ENCODE assay signal across 10 mouse cellular contexts in the genomic region with DNA sequence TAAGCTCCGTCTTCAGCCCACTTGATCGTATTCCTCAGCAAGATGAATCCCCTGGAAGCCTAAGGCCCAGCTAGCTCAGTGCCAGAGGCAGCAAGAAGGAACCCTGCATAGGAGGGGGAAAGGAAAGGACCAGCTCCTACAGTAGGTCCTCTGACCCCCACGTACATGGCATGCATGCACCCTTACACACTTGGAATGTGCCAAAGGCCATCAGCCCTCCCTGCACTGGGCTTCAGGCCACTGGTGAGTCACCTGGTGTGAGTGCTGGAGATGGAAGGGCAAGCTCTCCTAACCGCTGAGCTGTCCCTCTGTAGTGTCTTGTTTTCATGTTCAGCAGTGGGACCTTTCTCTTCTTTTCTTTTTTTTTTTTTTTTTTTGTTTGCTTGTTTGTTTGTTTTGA. TPM values are rescaled to one million over a fixed set of nuclear protein-coding genes. Genes with fewer than 3 reads are reported as not detected.
DNase-seq lines count a peak whose midpoint lies in the region; ATAC-seq and TF ChIP-seq lines count a peak whose summit lies in the region.
"Had no signal": no experiment of that assay in that cellular context is flagged by ENCODE, and none has a peak within 500 bp of the region (broad histone marks: within the 10 kb centered on the region; RNA-seq: fewer than 3 reads in every experiment).

No protein-coding gene starts in this region.

- H3K9ac ChIP-seq in hindbrain, embryonic 14.5 days, result no peak overlapping the region
- H3K9ac ChIP-seq: limb, embryonic 13.5 days; midbrain, embryonic 13.5 days had no signal

- no peaks in the 10 kb centered on the region for H3K9me3 ChIP-seq in hindbrain, embryonic 14.5 days (ENCODE audit: control insufficient read depth, low read length)
- H3K9me3 ChIP-seq: limb, embryonic 13.5 days; midbrain, embryonic 13.5 days had no signal

- peaks cover 11% of the 10 kb centered on the region for H3K4me1 ChIP-seq in cerebellum, adult 2 months (ENCODE audit: control insufficient read depth, insufficient read depth, low read length)
- peaks cover 6% of the 10 kb centered on the region for H3K4me1 ChIP-seq in olfactory bulb, adult 2 months (ENCODE audit: control insufficient read depth, insufficient read depth, low read length)
- no peaks in the 10 kb centered on the region for H3K4me1 ChIP-seq in hindbrain, embryonic 14.5 days (replicated peaks; ENCODE audit: control insufficient read depth, insufficient read depth, low read length)
- H3K4me1 ChIP-seq: midbrain, embryonic 13.5 days had no signal

- TF ChIP-seq POLR2A in cerebellum, adult 2 months (IDR thresholded peaks at IDR 0.05; ENCODE audit: borderline replicate concordance, insufficient read depth, low read length), result no peak
- no peak for TF ChIP-seq POLR2A in olfactory bulb, adult 2 months (IDR thresholded peaks at IDR 0.05; ENCODE audit: insufficient read depth, low read depth, low read length)

- WGBS in cerebellum, adult 2 months, result 7% methylated on average over 4 of the region's 4 CpGs
- 56% methylated on average over 4 of the region's 4 CpGs for WGBS in olfactory bulb, adult 2 months
- 89% methylated on average over 4 of the region's 4 CpGs for WGBS in hindbrain, embryonic 14.5 days

- no peak overlapping the region for H3K4me3 ChIP-seq in cerebellum, adult 2 months (replicated peaks; ENCODE audit: insufficient read depth, low read depth, low read length)
- no peak overlapping the region for H3K4me3 ChIP-seq in olfactory bulb, adult 2 months (ENCODE audit: insufficient read depth, low read depth, low read length)
- no peak overlapping the region for H3K4me3 ChIP-seq in hindbrain, embryonic 14.5 days (replicated peaks; ENCODE audit: low read length)
- H3K4me3 ChIP-seq: limb, embryonic 13.5 days; midbrain, embryonic 13.5 days had no signal

- DNase-seq in cerebellum, adult 2 months, result peak; percentile 48 to 65
- DNase-seq in cerebellum, postnatal 14 days, result no peak
- peak; percentile 28 for DNase-seq in ovary, adult 18-20 months (ENCODE audit: low spot score)
- DNase-seq in ovary, postnatal 10 days (ENCODE audit: low spot score), result no peak
- DNase-seq in heart, postnatal 10 days, result peak; percentile 72 to 85
- no peak for DNase-seq in right cerebral cortex, postnatal 25 days
- DNase-seq in hindbrain, embryonic 14.5 days (ENCODE audit: low spot score), result no peak

- no peak for ATAC-seq in hindbrain, embryonic 14.5 days (ENCODE audit: low FRiP score)
- ATAC-seq: midbrain, embryonic 13.5 days had no signal

- H3K4me2 ChIP-seq in hindbrain, embryonic 14.5 days (replicated peaks), result no peak overlapping the region
- H3K4me2 ChIP-seq: limb, embryonic 13.5 days; midbrain, embryonic 13.5 days had no signal

- intact Hi-C loops in heart, postnatal 10 days (cut with DNase I), result no loop called here

- TF ChIP-seq CTCF in cerebellum, adult 2 months (IDR thresholded peaks at IDR 0.05; ENCODE audit: borderline replicate concordance, insufficient read depth, low read depth, low read length), result no peak
- no peak for TF ChIP-seq CTCF in olfactory bulb, adult 2 months (IDR thresholded peaks at IDR 0.05; ENCODE audit: insufficient read depth, low read depth, low read length)

- no peaks in the 10 kb centered on the region for H3K27me3 ChIP-seq in cerebellum, adult 2 months (ENCODE audit: control insufficient read depth, insufficient read depth, low read length)
- no peaks in the 10 kb centered on the region for H3K27me3 ChIP-seq in hindbrain, embryonic 14.5 days (ENCODE audit: control insufficient read depth, insufficient read depth, low read length)
- H3K27me3 ChIP-seq: limb, embryonic 13.5 days; midbrain, embryonic 13.5 days had no signal

- peak overlapping the region; percentile 69; the same call in 1 of the 2 replicates for H3K27ac ChIP-seq in cerebellum, adult 2 months (ENCODE audit: insufficient read depth, low read length)
- H3K27ac ChIP-seq in olfactory bulb, adult 2 months (ENCODE audit: insufficient read depth, low read depth, low read length), result peak overlapping the region; percentile 16; the same call in 1 of the 2 replicates
- no peak overlapping the region for H3K27ac ChIP-seq in hindbrain, embryonic 14.5 days
- H3K27ac ChIP-seq: limb, embryonic 13.5 days; midbrain, embryonic 13.5 days had no signal

- H3K36me3 ChIP-seq in hindbrain, embryonic 14.5 days (replicated peaks; ENCODE audit: control insufficient read depth, insufficient read depth), result peaks cover 94% of the 10 kb centered on the region

RNA-seq across cellular contexts. Expression of gene Nedd4, which starts 52.8 kb away (rescaled TPM):
- 248 and 269 TPM in 2 replicates for polyA plus RNA-seq in cerebellum, adult 2 months (2012; rRNA removed)
- total RNA-seq in heart, postnatal 10 days (2021), result 100 to 1,000 TPM; 490 to 566 TPM
- polyA plus RNA-seq in olfactory bulb, adult 2 months (2012; ENCODE audit: insufficient read depth, insufficient read length, low replicate concordance, missing spikeins), result 216 and 232 TPM in 2 replicates
- 478 and 513 TPM in 2 replicates for polyA plus RNA-seq in hindbrain, embryonic 14.5 days (2014; fragmentation: Nextera tagmentation; extraction: Ambion mirVana)

Comparison
In these comparisons a context has a peak if more than half of its experiments do, and no peak if none do; other contexts are left out.
1. DNase-seq: peak in cerebellum, adult 2 months (2 of 2), ovary, adult 18-20 months (single experiment) and heart, postnatal 10 days (2 of 2); none in cerebellum, postnatal 14 days (0 of 2), ovary, postnatal 10 days (single experiment), right cerebral cortex, postnatal 25 days (single experiment) and hindbrain, embryonic 14.5 days (single experiment).